Mouse (Mus musculus) hindbrain, embryonic 14.5 days (tissue): ENCODE data around the gene Sema4g. TPM values are rescaled to one million over a fixed set of nuclear protein-coding genes. Genes with fewer than 3 reads are reported as not detected.

Experiments used
- ATAC-seq: fragments of 200-750 bp; cut with Nextera tagmentation; 2 replicates; pipeline ENCODE4 v1.8.0; 2017; ENCODE audit warnings: moderate number of reproducible peaks, mild to moderate bottlenecking, moderate TSS enrichment, moderate library complexity; ENCODE audit not compliant: low FRiP score
- DNase-seq: peaks from one replicate; pipeline ENCODE4 v3.0.0-alpha.2; 2015; ENCODE audit warnings: low spot score
- H3K27ac ChIP-seq: fragments of 300-500 bp; sonication (generic); 2 replicates; pipeline ENCODE4 v1.5.1; 2014; ENCODE audit warnings: mild to moderate bottlenecking, moderate library complexity
- H3K27me3 ChIP-seq: fragments of 300-500 bp; sonication (generic); 2 replicates; pipeline ENCODE4 v1.6.1; 2014; ENCODE audit warnings: mild to moderate bottlenecking, low read length, mixed read lengths; ENCODE audit not compliant: control insufficient read depth, insufficient read depth
- H3K36me3 ChIP-seq: fragments of 300-500 bp; sonication (generic); replicated peaks from 2 replicates; pipeline ENCODE4 v1.6.1; 2014; ENCODE audit not compliant: control insufficient read depth, insufficient read depth
- H3K4me1 ChIP-seq: fragments of 300-500 bp; sonication (generic); replicated peaks from 2 replicates; pipeline ENCODE4 v1.6.1; 2014; ENCODE audit warnings: antibody characterized with exemption, low read length, mixed read lengths; ENCODE audit not compliant: control insufficient read depth, insufficient read depth
- H3K4me2 ChIP-seq: fragments of 300-500 bp; sonication (generic); replicated peaks from 2 replicates; pipeline ENCODE4 v1.6.1; 2014; ENCODE audit warnings: mild to moderate bottlenecking, moderate library complexity
- H3K4me3 ChIP-seq: fragments of 300-500 bp; sonication (generic); replicated peaks from 2 replicates; pipeline ENCODE4 v1.5.1; 2014; ENCODE audit warnings: mild to moderate bottlenecking, low read length
- H3K9ac ChIP-seq: fragments of 300-500 bp; sonication (generic); 2 replicates; pipeline ENCODE4 v1.6.1; 2014
- H3K9me3 ChIP-seq: fragments of 300-500 bp; sonication (generic); 2 replicates; pipeline ENCODE4 v1.6.1; 2016; ENCODE audit warnings: low read length; ENCODE audit not compliant: control insufficient read depth
- WGBS: fragments of 180-500 bp; shearing (Covaris S2); extraction: QIAGEN DNeasy Blood & Tissue Kit; methylation state at CpG from one replicate; pipeline ENCODE4 v1.1.7; 2014; 5-methylcytosine and 5-hydroxymethylcytosine counted together
- polyA plus RNA-seq: library from polyadenylated mRNA; unstranded; fragments of >200 nt; fragmentation: Nextera tagmentation; extraction: Ambion mirVana; gene quantifications from 2 replicates; pipeline ENCODE4 v1.2.1, GENCODE M21; 2014

Sema4g gene
- polyA plus RNA-seq, 1 experiment from 2014 or later, result 19.5 TPM

DNA sequence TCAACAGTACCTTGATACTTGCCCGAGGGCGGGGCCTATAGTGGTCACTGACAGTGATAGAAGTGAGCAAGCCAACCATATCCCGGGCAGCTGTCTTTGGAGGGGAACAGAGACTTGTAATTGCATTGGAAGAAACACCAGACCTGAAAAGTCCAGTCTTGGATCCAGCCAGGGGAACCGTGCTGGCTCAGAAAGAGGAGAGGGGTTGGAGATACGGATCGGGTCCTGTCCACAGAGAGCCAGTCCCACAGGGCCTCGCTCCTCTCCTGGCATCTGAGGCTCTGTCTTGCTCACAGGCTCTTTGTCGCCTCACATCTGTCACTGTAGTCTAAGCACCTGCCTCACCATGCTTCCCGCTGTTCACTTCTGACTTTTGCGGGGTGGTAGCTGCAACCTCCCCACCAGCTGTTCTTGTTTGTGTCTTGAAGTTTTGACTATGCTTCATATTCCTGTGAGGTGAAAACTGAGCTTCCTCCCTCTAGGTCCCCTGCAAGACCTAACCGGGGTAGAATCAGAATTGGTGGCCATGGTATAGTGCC lies 55.6 kb downstream of the Sema4g start:
- 62% methylated on average over 11 of the region's 11 CpGs for WGBS
- ATAC-seq, result no peak

DNA sequence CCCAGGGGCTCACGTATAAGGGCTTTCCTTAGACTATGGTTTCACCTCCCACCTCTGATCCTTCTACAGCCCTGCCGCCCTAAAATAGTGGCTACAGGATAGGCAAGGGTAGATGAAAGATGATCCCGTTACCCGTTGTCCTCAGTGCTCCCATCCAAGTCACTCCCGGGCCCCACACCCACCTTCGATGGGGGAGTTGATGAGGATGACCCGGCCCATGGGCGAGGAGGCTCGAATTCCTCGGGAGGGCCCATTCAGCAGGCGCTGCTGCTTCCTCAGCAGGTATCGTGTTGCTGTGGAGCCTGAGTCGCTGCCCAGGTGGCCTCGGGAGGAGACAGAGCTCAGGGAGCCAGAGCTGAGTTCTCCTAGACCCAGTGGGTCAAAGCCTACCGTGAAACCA lies 56.3 kb downstream of the Sema4g start:
- no peak overlapping the region for H3K4me3 ChIP-seq
- no peak overlapping the region for H3K4me2 ChIP-seq

More for the DNA sequence above, 55.6 kb downstream of the Sema4g start:
- Histone ChIP-seq H3K4me3 (no peak overlapping the region), H3K9me3 (no peaks in the 10 kb centered on the region), H3K27ac (no peak overlapping the region), H3K4me2 (no peak overlapping the region), H3K27me3 (peaks cover 14% of the 10 kb centered on the region), H3K4me1 (peaks cover 25% of the 10 kb centered on the region), H3K9ac (no peak overlapping the region), H3K36me3 (0 out of 2 replicates have a peak, but pooled peaks cover 4% of the 10 kb centered on the region)
- DNase-seq, result no peak

DNA sequence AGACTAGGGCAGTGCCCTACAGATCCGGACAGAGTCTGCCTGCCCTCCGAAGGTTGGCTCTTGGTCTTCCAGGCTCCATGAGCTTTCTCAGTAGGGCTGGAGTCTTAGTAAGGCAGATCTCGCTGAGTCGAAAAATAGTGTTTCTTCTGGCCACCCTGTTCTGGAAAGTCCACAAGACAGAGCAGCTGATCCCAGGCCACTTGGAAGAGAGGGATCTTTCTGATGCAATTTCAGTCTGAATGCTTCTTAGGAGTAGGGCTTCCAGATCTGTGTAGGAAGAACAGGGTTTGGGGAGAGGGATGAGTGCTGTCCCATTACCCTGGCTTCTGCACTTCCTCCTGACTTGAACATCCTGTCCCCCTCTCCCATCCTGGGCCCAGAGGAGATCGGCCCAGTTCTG lies 56.8 kb downstream of the Sema4g start, which contains the start of gene Pdzd7:
Pdzd7 (minus strand) TSS at position 67 of the 400 bp plus-strand sequence.
- Histone ChIP-seq H3K27ac (peak within 1 kb of the TSS; percentile 94), H3K4me3 (peak within 1 kb of the TSS; percentile 50)
- whole genome bisulfite sequencing, result 85% methylated on average over 5 of the region's 5 CpGs

More for the DNA sequence above, 56.3 kb downstream of the Sema4g start:
- peaks cover 29% of the 10 kb centered on the region for H3K4me1 ChIP-seq
- no peak for DNase-seq
- WGBS, result 57% methylated on average over 15 of the region's 15 CpGs
- no peak overlapping the region for H3K27ac ChIP-seq
- H3K27me3 ChIP-seq, result peaks cover 10% of the 10 kb centered on the region; the same call in 1 of the 2 replicates
- no peaks in the 10 kb centered on the region for H3K9me3 ChIP-seq
- H3K36me3 ChIP-seq, result 0 out of 2 replicates have a peak, but pooled peaks cover 11% of the 10 kb centered on the region
- H3K9ac ChIP-seq, result no peak overlapping the region
- no peak for ATAC-seq

DNA sequence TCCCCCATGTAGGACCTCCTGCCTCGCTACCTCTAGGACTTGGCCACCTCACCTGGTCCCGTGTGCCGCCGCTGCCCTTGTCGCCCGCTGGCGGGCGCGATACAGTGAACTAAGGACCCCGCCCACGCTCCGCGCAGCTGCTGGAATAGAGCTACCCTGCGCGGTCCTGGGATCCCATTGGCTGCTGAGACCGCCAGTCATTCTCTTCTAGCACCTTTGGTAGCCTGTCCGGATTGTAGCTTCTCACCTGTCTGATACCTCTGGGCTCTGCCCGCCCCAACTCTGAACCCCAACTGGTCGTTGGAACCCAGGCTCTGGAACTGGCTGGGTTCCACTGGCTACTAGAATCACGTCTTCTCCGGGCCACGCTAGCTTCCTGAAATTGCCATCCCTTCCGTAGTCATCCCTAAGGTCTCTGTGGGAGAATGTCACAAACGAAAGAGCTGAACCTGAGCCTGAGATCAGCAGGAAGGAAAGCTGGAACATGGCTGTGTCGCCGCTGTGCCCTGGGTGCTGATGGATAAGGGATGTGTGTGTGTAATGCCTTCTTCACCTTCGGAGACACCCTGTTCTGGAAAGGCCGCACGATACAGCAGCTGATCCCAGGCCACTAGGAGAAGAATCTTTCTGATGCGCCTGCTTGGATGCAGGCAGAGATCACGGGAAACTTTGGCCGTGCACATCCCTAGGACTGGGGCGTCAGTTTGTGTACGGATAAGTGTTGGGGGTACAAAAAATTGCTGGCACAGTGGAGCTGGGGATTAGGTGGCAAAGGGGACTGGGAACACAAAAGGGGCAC lies 57.8 kb downstream of the Sema4g start:
- peak overlapping the region; percentile 76 for H3K4me2 ChIP-seq
- H3K36me3 ChIP-seq, result peaks cover 25% of the 10 kb centered on the region
- ATAC-seq (peak; percentile 54), DNase-seq (peak; percentile 80)
- H3K27ac ChIP-seq, result peak overlapping the region; percentile 94
- peaks cover 10% of the 10 kb centered on the region; the same call in 1 of the 2 replicates for H3K27me3 ChIP-seq
- H3K9ac ChIP-seq, result peak overlapping the region; percentile 72
- WGBS, result 1% methylated on average over 34 of the region's 34 CpGs
- peak overlapping the region; percentile 50 for H3K4me3 ChIP-seq
- H3K9me3 ChIP-seq, result no peaks in the 10 kb centered on the region
- peaks cover 29% of the 10 kb centered on the region for H3K4me1 ChIP-seq

More for the DNA sequence above, 56.8 kb downstream of the Sema4g start, which contains the start of gene Pdzd7:
- peaks cover 14% of the 10 kb centered on the region for H3K36me3 ChIP-seq
- DNase-seq (no peak), ATAC-seq (no peak)
- peaks cover 10% of the 10 kb centered on the region; the same call in 1 of the 2 replicates for H3K27me3 ChIP-seq
- H3K4me2 ChIP-seq, result peak within 1 kb of the TSS; percentile 76
- peaks cover 29% of the 10 kb centered on the region for H3K4me1 ChIP-seq
- H3K9me3 ChIP-seq, result no peaks in the 10 kb centered on the region
- peak within 1 kb of the TSS; percentile 72 for H3K9ac ChIP-seq

DNA sequence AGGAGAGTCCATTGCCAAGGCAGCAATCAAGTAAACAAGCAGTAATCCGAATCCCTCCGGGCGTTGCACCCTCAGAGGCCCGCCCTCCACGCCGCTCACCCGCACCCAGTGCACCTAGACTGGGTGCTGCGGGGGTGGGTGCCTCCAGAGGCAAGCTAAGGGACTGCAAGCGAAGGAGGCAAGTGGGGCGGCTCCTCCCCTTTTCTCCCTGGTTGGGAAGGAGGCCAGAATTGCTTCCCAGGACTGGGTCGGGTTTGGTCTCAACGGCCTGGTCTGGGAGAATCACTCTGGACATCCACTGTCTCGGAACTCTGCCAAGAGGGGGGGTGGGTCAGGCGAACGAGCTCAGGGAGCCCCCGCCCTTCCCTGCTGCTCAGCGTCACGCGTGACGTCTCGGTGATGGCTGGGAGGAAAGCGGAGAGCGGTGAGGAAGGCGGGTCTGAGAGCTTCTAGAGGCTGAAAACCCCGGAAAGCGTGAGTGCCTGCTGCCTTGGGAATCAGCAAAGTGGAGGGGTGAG lies 58.6 kb downstream of the Sema4g start, which contains the start of gene Sfxn3:
Sfxn3 (plus strand) TSS at position 87 of the 518 bp plus-strand sequence.
- H3K4me1 ChIP-seq, result peaks cover 29% of the 10 kb centered on the region

DNA sequence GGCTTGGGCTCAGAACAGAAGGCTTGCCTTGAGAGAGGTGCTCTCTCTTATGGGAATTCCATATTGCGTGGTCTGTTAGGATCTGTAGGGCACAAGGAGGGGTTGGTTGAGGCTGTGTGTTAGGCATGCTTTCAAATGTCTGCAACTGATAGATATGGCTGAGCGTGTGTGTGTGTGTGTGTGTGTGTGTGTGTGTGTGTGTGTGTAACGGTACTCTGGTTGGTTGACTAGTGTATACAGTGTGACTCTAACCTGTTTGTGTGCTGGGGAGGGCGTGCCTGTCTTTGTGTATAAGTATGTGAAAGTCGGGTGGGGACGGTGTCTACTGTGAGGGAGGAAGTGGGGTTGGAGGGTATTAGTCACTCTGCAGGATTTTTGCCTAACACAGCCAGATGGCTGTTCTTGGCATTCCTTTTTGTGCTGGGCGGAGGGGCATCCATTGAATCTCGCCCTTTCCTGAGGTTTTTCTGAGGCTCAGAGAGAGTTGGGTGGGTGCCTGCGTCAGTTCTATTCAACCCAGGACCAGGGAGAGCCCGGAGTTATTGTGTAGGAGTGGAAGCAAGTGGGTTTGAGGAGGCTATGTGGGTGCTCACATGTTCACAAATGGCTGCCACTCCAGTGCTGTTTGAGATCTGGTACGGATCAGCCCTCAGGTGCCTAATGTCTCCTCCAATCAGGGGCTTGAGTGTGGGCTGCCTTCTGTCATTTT lies 59.2 kb downstream of the Sema4g start:
- peaks cover 39% of the 10 kb centered on the region for H3K36me3 ChIP-seq
- ATAC-seq, result peak; percentile 48
- no peaks in the 10 kb centered on the region for H3K9me3 ChIP-seq
- peak overlapping the region; percentile 94 for H3K27ac ChIP-seq
- peaks cover 10% of the 10 kb centered on the region; the same call in 1 of the 2 replicates for H3K27me3 ChIP-seq
- 33% methylated on average over 11 of the region's 11 CpGs for WGBS
- DNase-seq, result peak; percentile 33
- peak overlapping the region; percentile 50 for H3K4me3 ChIP-seq
- peak overlapping the region; percentile 76 for H3K4me2 ChIP-seq
- peak overlapping the region; percentile 72 for H3K9ac ChIP-seq
- peaks cover 29% of the 10 kb centered on the region for H3K4me1 ChIP-seq

More for the DNA sequence above, 58.6 kb downstream of the Sema4g start, which contains the start of gene Sfxn3:
- H3K4me3 ChIP-seq, result peak within 1 kb of the TSS; percentile 50
- H3K36me3 ChIP-seq, result peaks cover 32% of the 10 kb centered on the region
- WGBS, result under 1% methylated on average over 26 of the region's 26 CpGs
- peak within 1 kb of the TSS; percentile 94 for H3K27ac ChIP-seq
- no peaks in the 10 kb centered on the region for H3K9me3 ChIP-seq
- ATAC-seq, result peak; percentile 85
- H3K27me3 ChIP-seq, result peaks cover 10% of the 10 kb centered on the region; the same call in 1 of the 2 replicates
- peak within 1 kb of the TSS; percentile 76 for H3K4me2 ChIP-seq
- peak within 1 kb of the TSS; percentile 72 for H3K9ac ChIP-seq
- DNase-seq, result peak; percentile 90

DNA sequence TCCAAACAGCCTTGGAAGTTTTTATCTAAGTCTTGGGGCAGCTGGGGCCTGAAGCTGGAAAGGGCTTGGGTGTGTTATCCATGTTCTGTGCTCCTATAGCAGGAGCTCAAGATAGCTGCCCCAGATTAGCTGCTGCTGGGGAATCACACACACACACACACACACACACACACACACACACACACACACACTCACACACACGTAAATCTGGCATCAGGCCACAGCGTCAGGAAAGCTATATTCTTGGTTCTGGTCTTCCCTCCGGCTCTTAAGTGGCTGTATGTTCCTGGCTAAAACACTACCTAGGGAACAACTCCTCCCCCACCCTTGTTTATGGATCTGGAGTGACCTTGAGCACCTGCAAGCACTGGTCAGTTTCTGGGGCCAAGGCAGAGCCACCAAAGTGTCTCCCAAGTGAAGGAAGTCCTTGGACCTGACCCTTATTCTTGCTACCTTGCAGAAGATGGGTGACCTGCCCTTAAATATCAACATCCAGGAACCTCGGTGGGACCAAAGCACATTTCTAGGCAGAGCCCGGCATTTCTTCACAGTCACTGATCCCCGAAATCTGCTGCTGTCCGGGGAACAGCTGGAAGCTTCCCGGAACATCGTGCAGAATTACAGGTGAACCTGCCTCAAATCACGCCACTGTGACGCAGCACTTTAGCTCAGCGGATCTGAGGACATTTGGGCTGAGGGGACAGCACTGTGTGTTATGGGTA lies 59.9 kb downstream of the Sema4g start:
- ATAC-seq (no peak), DNase-seq (no peak)
- H3K27me3 ChIP-seq, result peaks cover 10% of the 10 kb centered on the region; the same call in 1 of the 2 replicates
- H3K9ac ChIP-seq, result peak overlapping the region; percentile 72
- H3K4me3 ChIP-seq, result peak overlapping the region; percentile 50
- 79% methylated on average over 12 of the region's 12 CpGs for WGBS
- H3K27ac ChIP-seq, result peak overlapping the region; percentile 94
- peak overlapping the region; percentile 76 for H3K4me2 ChIP-seq
- no peaks in the 10 kb centered on the region for H3K9me3 ChIP-seq
- H3K36me3 ChIP-seq, result peaks cover 46% of the 10 kb centered on the region
- H3K4me1 ChIP-seq, result peaks cover 29% of the 10 kb centered on the region

DNA sequence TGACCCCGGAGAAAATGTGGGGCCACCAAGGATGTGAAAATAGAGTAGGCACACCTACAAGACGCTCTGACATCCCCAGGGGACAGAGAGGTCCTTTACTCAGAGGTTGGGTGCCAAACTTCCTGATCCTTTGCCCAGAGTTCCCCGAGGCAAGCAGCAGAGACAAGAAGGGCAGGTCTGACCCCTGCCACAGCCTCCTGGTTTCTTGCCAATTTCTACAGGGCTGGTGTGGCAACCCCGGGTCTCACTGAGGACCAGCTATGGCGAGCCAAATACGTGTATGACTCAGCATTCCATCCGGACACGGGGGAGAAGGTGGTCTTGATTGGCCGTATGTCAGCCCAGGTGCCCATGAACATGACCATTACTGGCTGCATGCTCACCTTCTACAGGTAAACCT lies 60.6 kb downstream of the Sema4g start:
- DNase-seq (no peak), ATAC-seq (no peak)
- Histone ChIP-seq H3K4me1 (peaks cover 29% of the 10 kb centered on the region), H3K36me3 (peaks cover 53% of the 10 kb centered on the region), H3K27me3 (peaks cover 10% of the 10 kb centered on the region; the same call in 1 of the 2 replicates), H3K9me3 (no peaks in the 10 kb centered on the region), H3K4me2 (peak overlapping the region; percentile 76), H3K27ac (no peak overlapping the region), H3K4me3 (peak overlapping the region; percentile 50), H3K9ac (peak overlapping the region; percentile 72; the same call in 1 of the 2 replicates)
- 81% methylated on average over 9 of the region's 9 CpGs for WGBS
